Mouse (Mus musculus) kidney, adult 8-10 months (tissue): ENCODE results near the gene Thoc3.

Source experiments
- DNase-seq, 2 experiments: peaks; one replicate each; pipeline ENCODE4 v3.0.0; 2022

Gene Thoc3

DNA sequence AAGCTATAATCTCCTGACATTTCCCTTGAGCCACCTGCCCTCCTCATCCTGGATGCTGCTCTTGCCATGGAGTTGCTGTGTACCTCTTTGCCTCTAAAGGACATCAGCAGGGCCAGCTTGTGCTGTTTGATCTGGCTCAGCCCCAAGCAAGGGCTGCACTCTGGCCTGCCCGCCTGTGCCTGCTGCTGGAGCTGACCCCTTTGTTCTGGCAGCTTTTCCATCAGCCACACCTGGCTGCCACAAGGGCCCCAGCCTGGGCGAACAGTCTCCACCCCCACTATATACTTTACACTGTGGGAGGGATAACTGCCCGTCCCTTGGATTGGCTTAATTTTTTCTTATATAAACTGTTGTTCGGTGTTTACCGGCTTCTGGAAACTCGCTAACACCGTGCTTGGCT is 28.7 kb downstream of the Thoc3 start:
- peak; percentile 68 to 75 for DNase-seq

DNA sequence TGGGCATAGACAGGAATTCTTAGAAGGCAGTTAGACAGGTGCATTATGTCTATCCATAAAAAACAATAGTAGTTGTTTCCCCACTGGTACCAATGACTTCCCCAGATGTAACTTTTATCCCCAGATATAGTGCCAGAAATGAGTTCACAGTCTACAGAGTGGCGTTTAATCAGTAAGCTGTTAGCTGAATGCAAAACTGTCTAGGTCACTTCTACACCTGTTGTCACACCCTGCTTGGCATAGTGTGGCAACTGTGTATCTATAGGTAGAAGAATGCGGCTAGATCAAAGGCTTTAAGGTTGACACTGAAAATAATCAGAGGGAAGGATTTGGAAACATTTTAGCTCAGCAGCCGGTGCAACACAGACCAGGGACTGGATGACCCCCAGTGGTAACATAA is 29.8 kb downstream of the Thoc3 start:
- DNase-seq, result peak in 1 of 2 experiments; percentile 42

GRCm38 (mm10) chr13:54437083-54437482 is 31.6 kb downstream of the Thoc3 start:
- no peak for DNase-seq

GRCm38 (mm10) chr13:54436666-54437065 is 32.0 kb downstream of the Thoc3 start:
- DNase-seq, result no peak

GRCm38 (mm10) chr13:54431161-54431560 is 37.5 kb downstream of the Thoc3 start:
- no peak for DNase-seq

- DNase-seq, result no peak
Observed at GRCm38 (mm10) chr13:54430051-54430450, 38.6 kb downstream of the Thoc3 start.

GRCm38 (mm10) chr13:54428771-54429170 is 39.9 kb downstream of the Thoc3 start:
- no peak for DNase-seq

GRCm38 (mm10) chr13:54426781-54427655 is 41.6 kb downstream of the Thoc3 start:
- DNase-seq, result no peak

DNA sequence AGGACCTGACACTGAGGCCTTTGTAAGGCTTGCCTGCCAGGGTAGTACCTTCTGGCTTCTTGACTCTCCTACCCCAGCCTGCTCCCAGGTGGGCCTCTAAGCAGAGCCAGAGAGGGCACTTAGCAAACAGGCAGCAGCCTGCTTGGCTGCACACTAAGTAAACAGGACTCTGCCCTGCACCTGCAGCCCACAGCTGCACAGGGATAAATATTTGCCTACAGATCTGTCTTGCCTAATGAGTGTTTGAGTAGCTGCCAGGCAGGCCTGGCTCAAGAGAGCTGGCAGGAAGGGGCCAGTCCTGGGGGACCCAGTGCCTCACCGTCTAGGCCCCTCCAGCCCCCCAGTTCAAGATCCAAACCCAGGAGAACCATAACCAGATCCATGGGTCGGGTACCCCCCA is 43.4 kb downstream of the Thoc3 start:
- peak; percentile 77 to 87 for DNase-seq

GRCm38 (mm10) chr13:54420226-54420625 is 48.4 kb downstream of the Thoc3 start:
- no peak for DNase-seq

GRCm38 (mm10) chr13:54418781-54419327 is 49.8 kb downstream of the Thoc3 start:
- peak; percentile 33 to 56 for DNase-seq

- no peak for DNase-seq
Observed at GRCm38 (mm10) chr13:54415059-54415458, 53.6 kb downstream of the Thoc3 start.

DNA sequence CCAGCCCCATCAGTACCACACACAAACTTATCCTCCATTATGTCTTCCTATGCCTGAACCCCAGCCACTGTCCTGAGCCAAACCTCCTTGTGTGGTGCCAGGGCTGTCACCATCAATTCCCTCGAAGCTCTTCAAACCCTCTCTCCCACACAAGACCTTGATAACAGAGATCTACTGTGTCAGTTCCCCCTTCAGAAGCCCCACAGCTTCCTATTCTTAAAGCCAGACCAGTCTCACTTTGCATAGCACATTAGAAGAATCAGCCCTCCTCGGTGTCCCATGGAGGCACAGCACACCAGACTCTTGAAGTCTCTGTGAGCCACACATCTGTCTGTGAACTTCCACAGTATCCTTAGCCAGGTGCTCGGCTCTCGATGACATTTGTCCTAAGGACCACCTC is 55.9 kb downstream of the Thoc3 start:
- no peak for DNase-seq

DNA sequence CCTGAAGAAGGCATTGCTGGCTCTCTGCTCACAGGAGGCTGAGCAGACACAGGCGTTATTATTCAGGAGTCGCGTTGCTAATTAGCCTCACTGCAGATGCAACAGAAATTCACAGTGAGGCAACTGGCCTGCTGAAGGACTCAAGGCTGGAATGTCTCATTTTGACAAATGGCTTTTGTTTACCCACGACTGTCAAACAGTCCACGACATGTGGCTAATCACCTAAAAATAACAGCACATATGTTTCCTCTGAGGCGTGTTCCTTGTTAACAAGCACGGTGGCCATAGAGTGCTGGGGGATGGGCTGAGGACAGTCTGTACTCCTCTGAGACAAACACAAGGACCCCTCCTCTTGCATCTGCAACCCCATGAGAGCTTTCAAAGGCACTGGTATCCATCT is 56.4 kb downstream of the Thoc3 start:
- no peak for DNase-seq

- DNase-seq, result no peak
Observed at GRCm38 (mm10) chr13:54411656-54412055, 57.0 kb downstream of the Thoc3 start.
